Mouse (Mus musculus) midbrain, postnatal 0 days (tissue): Measurements from ENCODE around the gene Ube2g2. TPM values are rescaled to one million over a fixed set of nuclear protein-coding genes. Genes with fewer than 3 reads are reported as not detected.

Source experiments
- ATAC-seq: fragments of 200-750 bp; cut with Nextera tagmentation; 2 replicates; pipeline ENCODE4 v1.8.0; 2017; ENCODE audit warnings: moderate number of reproducible peaks, mild to moderate bottlenecking, moderate TSS enrichment, moderate library complexity; ENCODE audit not compliant: low FRiP score
- DNase-seq: peaks from one replicate; pipeline ENCODE4 v3.0.0-alpha.2; 2015; ENCODE audit warnings: low spot score
- H3K27ac ChIP-seq: fragments of 300-500 bp; sonication (generic); 2 replicates; pipeline ENCODE4 v1.5.1; 2014; ENCODE audit warnings: low read depth, mild to moderate bottlenecking, low read length, mixed read lengths
- H3K27me3 ChIP-seq: fragments of 300-500 bp; sonication (generic); 2 replicates; pipeline ENCODE4 v1.6.1; 2014; ENCODE audit warnings: low read length, control low read depth, mixed read lengths; ENCODE audit not compliant: insufficient read depth
- H3K36me3 ChIP-seq: fragments of 300-500 bp; sonication (generic); 2 replicates; pipeline ENCODE4 v1.6.1; 2014; ENCODE audit warnings: low read length, control low read depth, mixed read lengths; ENCODE audit not compliant: insufficient read depth
- H3K4me1 ChIP-seq: fragments of 300-500 bp; sonication (generic); 2 replicates; pipeline ENCODE4 v1.6.1; 2014; ENCODE audit warnings: mild to moderate bottlenecking, control low read depth, antibody characterized with exemption, low read length, mixed read lengths; ENCODE audit not compliant: insufficient read depth
- H3K4me2 ChIP-seq: fragments of 300-500 bp; sonication (generic); 2 replicates; pipeline ENCODE4 v1.6.1; 2014; ENCODE audit warnings: low read depth, mild to moderate bottlenecking, low read length, mixed read lengths; ENCODE audit not compliant: poor library complexity, severe bottlenecking
- H3K4me3 ChIP-seq: fragments of 300-500 bp; sonication (generic); 2 replicates; pipeline ENCODE4 v1.5.1; 2014; ENCODE audit warnings: low read depth, mild to moderate bottlenecking, low read length, moderate library complexity
- H3K9ac ChIP-seq: fragments of 300-500 bp; sonication (generic); replicated peaks from 2 replicates; pipeline ENCODE4 v1.6.1; 2014; ENCODE audit warnings: mild to moderate bottlenecking, low read length, moderate library complexity, mixed read lengths; ENCODE audit not compliant: poor library complexity, severe bottlenecking
- H3K9me3 ChIP-seq: fragments of 300-500 bp; sonication (generic); 2 replicates; pipeline ENCODE4 v1.6.1; 2016; ENCODE audit warnings: low read length, control low read depth
- CTCF ChIP-seq: IDR thresholded peaks from 2 replicates; pipeline ENCODE4 v1.5.1; 2016; ENCODE audit warnings: antibody characterized with exemption, mild to moderate bottlenecking
- WGBS: fragments of 180-500 bp; shearing (Covaris S2); extraction: QIAGEN DNeasy Blood & Tissue Kit; methylation state at CpG from one replicate; pipeline ENCODE4 v1.1.7; 2014; 5-methylcytosine and 5-hydroxymethylcytosine counted together
- polyA plus RNA-seq: library from polyadenylated mRNA; unstranded; fragments of >200 nt; fragmentation: Nextera tagmentation; extraction: Ambion mirVana; gene quantifications from 2 replicates; pipeline ENCODE4 v1.2.1, GENCODE M21; 2015
- total RNA-seq: library from RNA; depleted of rRNA; stranded (reverse); fragments of >200 nt; gene quantifications from 2 replicates; pipeline ENCODE4 v1.2.3, GENCODE M21; 2014

Gene Ube2g2
- total and polyA plus RNA-seq, 2 experiments from 2014 or later = 41.8 to 67.2 TPM

GRCm38 (mm10) chr10:77658286-77658994 is 36.4 kb downstream of the Ube2g2 start:
- Histone ChIP-seq H3K36me3 (no peaks in the 10 kb centered on the region), H3K9me3 (no peaks in the 10 kb centered on the region), H3K27ac (no peak overlapping the region), H3K9ac (no peak overlapping the region), H3K4me1 (no peaks in the 10 kb centered on the region), H3K4me2 (no peak overlapping the region), H3K27me3 (no peaks in the 10 kb centered on the region), H3K4me3 (no peak overlapping the region)
- ATAC-seq (no peak), DNase-seq (no peak)
- TF ChIP-seq CTCF = no peak
- WGBS = 69% methylated on average over 15 of the region's 15 CpGs

GRCm38 (mm10) chr10:77663949-77664665 is 42.0 kb downstream of the Ube2g2 start:
- ATAC-seq (no peak), DNase-seq (no peak)
- no peaks in the 10 kb centered on the region for H3K9me3 ChIP-seq
- no peak overlapping the region for H3K27ac ChIP-seq
- H3K9ac ChIP-seq = no peak overlapping the region
- H3K4me2 ChIP-seq = no peak overlapping the region
- no peaks in the 10 kb centered on the region for H3K36me3 ChIP-seq
- H3K4me1 ChIP-seq = no peaks in the 10 kb centered on the region
- no peak overlapping the region for H3K4me3 ChIP-seq
- WGBS = 62% methylated on average over 43 of the region's 43 CpGs
- H3K27me3 ChIP-seq = no peaks in the 10 kb centered on the region
- TF ChIP-seq CTCF = no peak

DNA sequence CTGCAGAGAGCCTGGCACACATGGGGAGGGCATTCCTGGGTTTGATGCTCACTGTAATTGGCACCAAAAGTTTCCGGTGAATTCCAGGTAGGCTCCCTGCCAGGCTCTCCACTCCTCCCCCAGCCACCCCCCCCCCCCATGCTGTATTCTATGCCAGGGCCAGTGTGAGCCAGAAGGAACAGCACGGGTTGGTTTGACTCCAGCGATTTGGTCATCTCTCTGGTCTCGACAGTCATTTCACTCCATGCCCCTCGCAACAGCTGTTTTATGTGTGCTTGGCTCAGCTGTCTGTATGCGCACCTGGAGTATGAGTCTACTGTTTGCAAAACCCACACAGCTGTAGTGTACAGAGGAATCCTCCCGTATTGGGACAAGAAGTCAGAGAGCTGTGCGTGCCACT is 44.3 kb downstream of the Ube2g2 start:
- 84% methylated on average over 8 of the region's 8 CpGs for WGBS
- TF ChIP-seq CTCF = no peak
- ATAC-seq (no peak), DNase-seq (peak; percentile 28)
- Histone ChIP-seq H3K4me1 (no peaks in the 10 kb centered on the region), H3K4me2 (no peak overlapping the region), H3K4me3 (no peak overlapping the region), H3K36me3 (no peaks in the 10 kb centered on the region), H3K9me3 (no peaks in the 10 kb centered on the region), H3K27me3 (no peaks in the 10 kb centered on the region), H3K9ac (no peak overlapping the region), H3K27ac (no peak overlapping the region)

DNA sequence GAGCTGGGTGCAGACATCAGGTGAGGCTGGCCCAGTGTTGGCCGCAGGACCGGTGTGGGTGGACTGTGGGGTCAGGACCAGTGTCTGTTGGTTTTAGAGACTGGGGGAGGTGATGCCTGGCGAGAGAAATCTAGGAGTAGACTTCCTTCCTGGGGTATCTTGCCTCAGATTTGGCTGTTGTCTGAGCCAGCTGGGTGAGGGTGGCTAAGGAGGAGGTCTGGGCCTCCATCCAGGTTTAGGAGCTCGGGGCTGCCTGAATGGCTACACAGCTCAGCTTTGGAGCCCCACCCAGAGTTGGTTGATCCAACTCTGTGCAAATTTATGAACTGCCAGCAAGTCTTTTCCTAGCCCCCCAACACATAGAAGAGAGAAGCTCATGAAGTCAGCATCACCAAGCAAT is 45.3 kb downstream of the Ube2g2 start:
- no peak for DNase-seq
- H3K27me3 ChIP-seq = no peaks in the 10 kb centered on the region
- no peaks in the 10 kb centered on the region for H3K36me3 ChIP-seq
- TF ChIP-seq CTCF = no peak
- H3K4me2 ChIP-seq = no peak overlapping the region
- H3K4me1 ChIP-seq = no peaks in the 10 kb centered on the region
- H3K27ac ChIP-seq = no peak overlapping the region
- WGBS = 82% methylated on average over 4 of the region's 4 CpGs
- H3K9ac ChIP-seq = no peak overlapping the region
- no peak for ATAC-seq
- no peaks in the 10 kb centered on the region for H3K9me3 ChIP-seq
- no peak overlapping the region for H3K4me3 ChIP-seq

- TF ChIP-seq CTCF = no peak
- Histone ChIP-seq H3K27me3 (no peaks in the 10 kb centered on the region), H3K4me2 (no peak overlapping the region), H3K4me1 (no peaks in the 10 kb centered on the region), H3K9me3 (no peaks in the 10 kb centered on the region), H3K27ac (no peak overlapping the region), H3K4me3 (no peak overlapping the region), H3K9ac (no peak overlapping the region), H3K36me3 (no peaks in the 10 kb centered on the region)
- 74% methylated on average over 4 of the region's 4 CpGs for WGBS
- no peak for DNase-seq
- no peak for ATAC-seq
Observed at GRCm38 (mm10) chr10:77670710-77671109, 48.6 kb downstream of the Ube2g2 start.

GRCm38 (mm10) chr10:77671519-77671918 is 49.4 kb downstream of the Ube2g2 start:
- no peak overlapping the region for H3K27ac ChIP-seq
- no peak overlapping the region for H3K4me3 ChIP-seq
- ATAC-seq (no peak), DNase-seq (no peak)
- H3K9ac ChIP-seq = no peak overlapping the region
- no peaks in the 10 kb centered on the region for H3K4me1 ChIP-seq
- no peak for TF ChIP-seq CTCF
- no peak overlapping the region for H3K4me2 ChIP-seq
- no peaks in the 10 kb centered on the region for H3K9me3 ChIP-seq
- H3K27me3 ChIP-seq = no peaks in the 10 kb centered on the region
- WGBS = 85% methylated on average over 4 of the region's 4 CpGs
- H3K36me3 ChIP-seq = no peaks in the 10 kb centered on the region
